Mouse (Mus musculus): ENCODE data around the gene Ergic1. TPM values are rescaled to one million over a fixed set of nuclear protein-coding genes. Genes with fewer than 3 reads are reported as not detected.

The Ergic1 gene
- polyA plus RNA-seq, 1 experiment from 2014 or later, result 89.6 TPM

DNA sequence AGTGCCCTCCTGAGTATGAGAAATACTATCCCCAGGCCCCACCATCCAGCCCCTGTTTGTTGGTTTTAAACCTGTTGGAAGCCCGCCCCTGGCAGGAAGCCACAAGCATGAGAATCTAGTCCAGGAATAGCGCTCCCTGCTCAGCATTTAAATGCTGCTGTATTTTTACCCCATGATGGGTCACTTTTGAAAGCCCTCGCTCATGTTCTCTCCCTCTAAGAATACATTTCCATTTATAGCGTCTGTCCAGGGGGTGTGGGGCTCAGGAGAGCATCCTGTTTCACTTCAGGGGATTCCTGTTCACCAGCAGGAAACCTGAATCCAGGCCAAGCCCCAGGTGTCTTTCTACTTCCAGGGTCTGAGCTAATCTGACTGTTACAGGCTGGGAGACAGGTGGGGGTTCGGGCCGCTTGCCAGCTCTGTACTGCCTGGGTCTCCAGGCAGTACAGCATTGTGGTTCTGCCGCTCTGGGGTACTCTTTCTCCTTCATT is 34.9 kb downstream of the Ergic1 start:
- H3K4me3 ChIP-seq, result no peak overlapping the region
- no peak for ATAC-seq (ENCODE audit: low FRiP score, low read depth)
- H3K36me3 ChIP-seq, result peaks cover 22% of the 10 kb centered on the region; the same call in 1 of the 2 replicates
- no peak overlapping the region for H3K27ac ChIP-seq (replicated peaks)
- 63% methylated on average over 7 of the region's 7 CpGs for WGBS
- H3K4me2 ChIP-seq (replicated peaks), result no peak overlapping the region
- H3K9ac ChIP-seq (replicated peaks), result no peak overlapping the region
- peaks cover 9% of the 10 kb centered on the region; the same call in 1 of the 2 replicates for H3K4me1 ChIP-seq
- H3K27me3 ChIP-seq, result no peaks in the 10 kb centered on the region
- no peaks in the 10 kb centered on the region for H3K9me3 ChIP-seq

DNA sequence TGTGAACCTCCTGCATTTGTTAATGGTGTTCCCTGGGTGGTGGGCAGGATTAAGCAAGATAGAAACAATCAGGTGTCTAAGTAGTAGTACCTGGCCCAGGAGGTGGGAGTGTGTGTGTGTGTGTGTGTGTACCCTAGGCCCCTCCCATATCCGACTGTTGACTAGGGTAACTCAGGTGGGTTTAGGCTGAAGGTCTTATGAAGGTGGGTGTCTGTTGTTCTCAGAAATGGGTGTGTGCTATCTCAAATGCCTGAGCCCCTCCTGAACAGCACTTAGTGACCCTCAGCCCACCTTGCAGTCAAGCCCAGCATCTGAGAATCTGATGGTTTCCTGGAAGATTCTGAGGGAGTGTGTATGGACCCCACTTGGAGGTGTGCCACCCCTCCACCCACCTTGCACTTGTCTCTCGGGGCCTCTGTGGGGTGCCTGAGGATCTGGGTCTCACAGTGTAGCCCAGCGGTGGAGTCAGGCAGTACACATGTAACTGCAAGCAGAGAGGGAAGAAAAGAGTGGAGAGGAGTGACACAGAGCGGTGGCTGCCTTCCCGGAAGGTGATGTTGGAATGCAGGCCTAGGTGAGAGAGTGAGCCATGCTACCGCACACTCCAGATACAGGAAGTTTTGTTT is 35.7 kb downstream of the Ergic1 start:
- Histone ChIP-seq H3K27me3 (no peaks in the 10 kb centered on the region), H3K4me2 (replicated peaks) (no peak overlapping the region), H3K9ac (replicated peaks) (no peak overlapping the region), H3K4me1 (peaks cover 17% of the 10 kb centered on the region), H3K36me3 (peaks cover 20% of the 10 kb centered on the region; the same call in 1 of the 2 replicates), H3K9me3 (no peaks in the 10 kb centered on the region), H3K4me3 (no peak overlapping the region), H3K27ac (replicated peaks) (no peak overlapping the region)
- 90% methylated on average over 6 of the region's 6 CpGs for WGBS
- ATAC-seq (ENCODE audit: low FRiP score, low read depth), result no peak

DNA sequence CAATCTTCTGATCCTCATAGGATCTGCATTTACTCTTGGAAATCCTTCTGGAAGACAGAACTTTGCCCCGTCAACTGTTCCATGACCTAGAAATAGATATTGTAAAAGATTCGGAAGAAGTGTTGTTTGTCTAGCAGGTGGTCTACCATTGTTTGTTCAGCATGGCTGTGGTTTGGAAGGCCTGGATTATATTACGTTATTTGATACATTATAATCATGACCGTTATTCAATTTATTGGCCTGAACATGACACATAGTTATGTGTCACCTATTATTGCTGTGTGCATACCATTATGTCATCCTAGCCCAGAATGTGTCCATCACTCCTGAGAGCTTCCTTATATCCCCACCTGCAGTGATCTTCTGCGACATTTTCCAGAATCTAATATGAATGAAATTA is 37.6 kb downstream of the Ergic1 start:
- H3K4me1 ChIP-seq, result peaks cover 26% of the 10 kb centered on the region
- no peak overlapping the region for H3K27ac ChIP-seq (replicated peaks)
- no peaks in the 10 kb centered on the region for H3K27me3 ChIP-seq
- H3K4me3 ChIP-seq, result no peak overlapping the region
- H3K4me2 ChIP-seq (replicated peaks), result no peak overlapping the region
- peaks cover 8% of the 10 kb centered on the region; the same call in 1 of the 2 replicates for H3K36me3 ChIP-seq
- H3K9ac ChIP-seq (replicated peaks), result no peak overlapping the region
- H3K9me3 ChIP-seq, result no peaks in the 10 kb centered on the region
- no peak for ATAC-seq (ENCODE audit: low FRiP score, low read depth)
- 95% methylated on average over 5 of the region's 5 CpGs for WGBS

DNA sequence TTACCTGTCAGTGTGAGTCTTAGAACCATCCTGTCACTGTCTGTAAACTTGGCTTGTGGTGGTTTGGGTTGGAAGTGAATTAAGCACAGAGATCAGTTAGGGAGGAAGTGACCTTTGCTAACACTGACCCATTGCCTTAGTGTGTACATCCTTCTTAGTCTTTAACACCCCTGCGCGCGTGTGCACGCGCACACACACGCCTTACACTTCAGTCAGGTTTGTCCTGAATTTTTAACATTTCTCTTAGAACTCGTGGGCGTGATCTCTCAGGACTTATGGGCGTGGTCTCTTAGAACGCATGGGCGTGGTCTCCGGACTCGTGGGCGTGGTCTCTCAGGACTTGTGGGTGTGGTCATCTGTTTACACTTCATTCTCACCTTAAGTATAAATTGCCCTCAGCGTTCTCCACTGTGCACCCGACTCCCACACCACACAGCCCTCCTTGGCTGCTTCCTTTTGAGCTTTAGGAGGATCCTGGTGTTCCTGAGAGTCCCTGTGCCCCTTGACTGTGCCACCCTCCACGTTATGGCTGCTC is 39.7 kb downstream of the Ergic1 start:
- Histone ChIP-seq H3K4me2 (replicated peaks) (no peak overlapping the region), H3K9ac (replicated peaks) (no peak overlapping the region), H3K9me3 (no peaks in the 10 kb centered on the region), H3K27me3 (no peaks in the 10 kb centered on the region), H3K27ac (replicated peaks) (0 out of 2 replicates have a peak overlapping the region, but pooled peaks have one; percentile 25), H3K36me3 (peaks cover 7% of the 10 kb centered on the region), H3K4me3 (no peak overlapping the region), H3K4me1 (peaks cover 24% of the 10 kb centered on the region)
- ATAC-seq (ENCODE audit: low FRiP score, low read depth), result no peak
- 74% methylated on average over 17 of the region's 17 CpGs for WGBS

DNA sequence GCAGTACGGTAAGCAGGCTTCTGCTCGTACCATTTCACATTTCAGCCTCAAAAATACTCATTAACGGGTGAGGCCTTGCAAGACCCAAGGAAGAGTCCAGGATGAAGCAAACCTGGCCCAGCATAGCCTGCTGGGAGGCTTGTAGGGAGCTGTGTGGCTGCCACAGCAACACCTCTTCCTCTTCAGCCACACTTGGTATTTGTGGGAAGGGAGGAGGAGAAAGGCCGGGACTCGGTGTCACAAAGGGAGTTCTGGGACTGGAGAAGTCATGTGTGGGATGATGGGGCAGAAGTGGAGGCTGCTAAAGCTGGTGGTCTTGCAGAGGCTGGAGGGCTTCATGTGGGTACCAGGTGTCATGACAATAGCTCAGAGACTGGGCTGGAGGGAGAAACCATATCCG is 40.2 kb downstream of the Ergic1 start:
- no peak overlapping the region for H3K4me2 ChIP-seq (replicated peaks)
- H3K9me3 ChIP-seq, result no peaks in the 10 kb centered on the region
- WGBS, result 78% methylated on average over 6 of the region's 6 CpGs
- H3K27ac ChIP-seq (replicated peaks), result 0 out of 2 replicates have a peak overlapping the region, but pooled peaks have one; percentile 25
- H3K36me3 ChIP-seq, result peaks cover 7% of the 10 kb centered on the region
- no peak for ATAC-seq (ENCODE audit: low FRiP score, low read depth)
- no peak overlapping the region for H3K4me3 ChIP-seq
- H3K9ac ChIP-seq (replicated peaks), result no peak overlapping the region
- H3K27me3 ChIP-seq, result no peaks in the 10 kb centered on the region
- H3K4me1 ChIP-seq, result peaks cover 19% of the 10 kb centered on the region

DNA sequence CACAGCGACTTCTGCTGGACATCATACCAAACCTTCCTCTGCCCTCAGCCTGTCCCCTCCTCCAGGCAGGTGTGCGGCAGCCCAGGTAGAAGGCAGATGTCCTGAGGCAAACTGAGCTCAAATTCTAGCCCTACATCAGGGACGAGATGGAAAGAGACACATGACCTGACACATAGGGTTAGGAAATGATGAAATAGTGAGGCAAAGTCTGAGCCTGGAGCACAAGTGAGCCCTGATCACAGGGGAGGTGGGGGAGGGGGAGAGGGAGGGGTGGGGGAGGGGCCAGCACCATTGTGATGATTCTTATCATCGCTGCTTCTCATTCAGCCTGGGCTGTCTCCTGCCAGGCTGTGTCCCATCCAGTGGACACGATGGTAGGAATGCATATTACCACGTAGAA is 40.6 kb downstream of the Ergic1 start:
- H3K36me3 ChIP-seq, result peaks cover 7% of the 10 kb centered on the region
- peak overlapping the region; percentile 25; the same call in 1 of the 2 replicates for H3K27ac ChIP-seq (replicated peaks)
- H3K9me3 ChIP-seq, result no peaks in the 10 kb centered on the region
- peaks cover 19% of the 10 kb centered on the region for H3K4me1 ChIP-seq
- no peak for ATAC-seq (ENCODE audit: low FRiP score, low read depth)
- H3K27me3 ChIP-seq, result no peaks in the 10 kb centered on the region
- H3K9ac ChIP-seq (replicated peaks), result 0 out of 2 replicates have a peak overlapping the region, but pooled peaks have one; percentile 16
- 54% methylated on average over 6 of the region's 6 CpGs for WGBS
- no peak overlapping the region for H3K4me2 ChIP-seq (replicated peaks)
- no peak overlapping the region for H3K4me3 ChIP-seq

DNA sequence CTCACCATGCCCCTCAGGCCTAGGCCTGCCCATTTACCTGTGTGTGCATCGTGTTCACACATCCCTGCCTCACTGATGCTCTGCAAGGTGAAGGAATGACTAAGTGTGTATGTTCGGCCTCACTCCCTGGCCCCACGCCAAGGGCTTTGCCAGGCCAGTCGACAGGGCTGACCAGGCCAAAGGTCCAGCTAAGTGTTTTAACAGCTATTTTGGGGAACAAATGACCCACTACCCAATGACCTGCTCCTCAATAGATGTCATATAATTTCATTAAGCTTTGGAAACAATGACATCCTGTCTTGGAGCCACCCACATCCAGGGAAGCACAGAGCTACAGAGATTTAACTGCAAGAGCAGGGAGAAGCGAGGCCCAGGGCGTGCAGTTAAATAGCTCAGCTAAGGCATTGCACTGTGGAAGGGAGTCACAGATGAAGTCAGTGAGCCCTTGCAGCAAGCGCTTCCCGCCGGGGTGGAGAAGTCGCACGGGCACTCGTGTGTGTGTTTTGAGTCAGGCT is 41.1 kb downstream of the Ergic1 start:
- H3K4me3 ChIP-seq, result no peak overlapping the region
- peaks cover 19% of the 10 kb centered on the region for H3K4me1 ChIP-seq
- peak overlapping the region; percentile 17; the same call in 1 of the 2 replicates for H3K27ac ChIP-seq (replicated peaks)
- ATAC-seq (ENCODE audit: low FRiP score, low read depth), result no peak
- H3K9ac ChIP-seq (replicated peaks), result 0 out of 2 replicates have a peak overlapping the region, but pooled peaks have one; percentile 16
- no peaks in the 10 kb centered on the region for H3K9me3 ChIP-seq
- peaks cover 7% of the 10 kb centered on the region for H3K36me3 ChIP-seq
- H3K27me3 ChIP-seq, result no peaks in the 10 kb centered on the region
- no peak overlapping the region for H3K4me2 ChIP-seq (replicated peaks)
- WGBS, result 73% methylated on average over 12 of the region's 12 CpGs

DNA sequence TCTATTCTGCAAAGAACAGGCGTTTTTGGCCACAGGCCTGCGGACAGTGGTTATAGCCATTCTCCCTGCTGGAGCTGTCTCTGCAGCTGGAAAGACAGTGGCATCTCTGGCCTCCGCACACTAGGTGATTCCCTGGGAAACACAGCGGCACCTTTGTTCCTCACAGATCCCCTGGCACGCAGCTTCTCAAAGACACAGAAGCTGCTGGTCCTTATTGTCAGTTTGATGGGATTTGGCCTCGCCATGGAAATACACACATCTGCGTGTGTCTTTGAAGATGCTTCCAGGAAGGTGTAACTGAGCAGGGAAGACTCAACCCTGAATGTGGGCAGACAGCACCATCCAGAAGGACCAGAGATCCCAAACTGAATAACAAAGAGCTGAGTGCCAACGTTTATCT is 42.0 kb downstream of the Ergic1 start:
- Histone ChIP-seq H3K36me3 (peaks cover 8% of the 10 kb centered on the region), H3K4me3 (no peak overlapping the region), H3K4me1 (peaks cover 19% of the 10 kb centered on the region), H3K27ac (replicated peaks) (0 out of 2 replicates have a peak overlapping the region, but pooled peaks have one; percentile 17), H3K4me2 (replicated peaks) (no peak overlapping the region), H3K27me3 (no peaks in the 10 kb centered on the region), H3K9me3 (no peaks in the 10 kb centered on the region), H3K9ac (replicated peaks) (no peak overlapping the region)
- ATAC-seq (ENCODE audit: low FRiP score, low read depth), result no peak
- WGBS, result 85% methylated on average over 8 of the region's 8 CpGs

DNA sequence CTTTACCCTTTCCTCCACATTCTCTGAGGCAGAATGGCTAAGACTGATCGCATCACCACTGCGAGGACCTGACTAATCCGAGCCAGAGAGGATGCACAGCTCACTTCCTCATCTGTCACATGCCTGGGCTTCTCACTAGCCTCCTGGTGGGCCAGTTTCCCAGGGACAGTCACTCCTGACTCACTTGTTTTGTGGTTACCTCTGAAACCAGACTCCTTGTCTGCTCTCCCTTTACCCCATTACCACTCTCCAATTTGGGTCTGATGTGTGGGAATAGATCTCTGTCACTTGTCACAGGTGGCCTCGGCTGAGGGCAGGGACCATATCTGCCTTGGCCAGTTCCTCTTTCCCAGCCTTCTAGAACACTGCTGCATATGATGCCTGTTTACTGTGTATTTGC is 44.3 kb downstream of the Ergic1 start:
- H3K4me2 ChIP-seq (replicated peaks), result no peak overlapping the region
- no peaks in the 10 kb centered on the region for H3K9me3 ChIP-seq
- peaks cover 29% of the 10 kb centered on the region for H3K36me3 ChIP-seq
- no peak overlapping the region for H3K9ac ChIP-seq (replicated peaks)
- no peak overlapping the region for H3K4me3 ChIP-seq
- 93% methylated on average over 4 of the region's 4 CpGs for WGBS
- ATAC-seq (ENCODE audit: low FRiP score, low read depth), result no peak
- H3K4me1 ChIP-seq, result peaks cover 19% of the 10 kb centered on the region
- H3K27ac ChIP-seq (replicated peaks), result no peak overlapping the region
- H3K27me3 ChIP-seq, result no peaks in the 10 kb centered on the region

DNA sequence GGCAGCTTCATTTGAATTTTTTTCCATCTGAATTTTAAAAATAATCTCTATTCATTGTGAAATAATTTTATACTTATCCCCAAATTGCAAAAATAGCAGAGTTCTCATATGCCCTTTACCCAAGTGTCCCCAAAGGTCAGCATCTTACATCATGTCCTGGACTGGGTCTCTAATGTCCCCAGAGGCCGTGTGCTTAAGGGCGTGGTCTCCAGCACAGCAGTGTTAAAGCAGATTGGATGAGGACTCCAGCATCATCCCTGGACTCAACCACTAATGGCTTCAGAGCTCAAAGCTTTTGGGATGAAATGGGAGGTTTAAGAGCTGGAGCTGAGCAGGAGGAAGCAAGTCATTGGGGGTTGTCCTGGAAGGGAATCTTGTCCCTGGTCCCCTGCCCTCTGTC is 45.2 kb downstream of the Ergic1 start:
- ATAC-seq (ENCODE audit: low FRiP score, low read depth), result no peak
- peaks cover 36% of the 10 kb centered on the region for H3K36me3 ChIP-seq
- WGBS, result 85% methylated on average over 2 of the region's 2 CpGs

DNA sequence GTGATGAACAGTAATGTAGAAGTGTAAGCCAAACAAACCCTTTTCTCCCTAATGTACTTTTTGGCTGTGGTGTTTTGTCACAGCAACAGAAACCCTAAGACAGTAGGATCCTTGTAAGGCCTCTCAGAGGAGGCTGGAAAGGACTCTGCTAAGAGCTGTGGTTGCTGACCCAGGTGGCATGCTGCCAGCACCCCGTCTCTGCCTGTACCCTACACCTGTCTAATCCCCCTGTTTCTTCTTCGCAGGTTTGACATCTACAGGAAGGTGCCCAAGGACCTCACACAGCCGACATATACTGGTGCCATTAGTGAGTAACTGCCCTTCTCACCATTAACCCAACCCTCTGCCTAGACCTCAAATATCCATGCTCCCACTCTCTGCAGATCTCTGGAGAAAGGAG is 47.1 kb downstream of the Ergic1 start:
- Histone ChIP-seq H3K4me2 (replicated peaks) (no peak overlapping the region), H3K9ac (replicated peaks) (no peak overlapping the region), H3K4me1 (0 out of 2 replicates have a peak, but pooled peaks cover under 1% of the 10 kb centered on the region), H3K27me3 (no peaks in the 10 kb centered on the region), H3K27ac (replicated peaks) (no peak overlapping the region), H3K9me3 (no peaks in the 10 kb centered on the region), H3K4me3 (no peak overlapping the region), H3K36me3 (peaks cover 45% of the 10 kb centered on the region)
- WGBS, result 92% methylated on average over 3 of the region's 3 CpGs
- ATAC-seq (ENCODE audit: low FRiP score, low read depth), result no peak

More for the DNA sequence above, 45.2 kb downstream of the Ergic1 start:
- H3K4me1 ChIP-seq, result peaks cover 14% of the 10 kb centered on the region
- no peak overlapping the region for H3K9ac ChIP-seq (replicated peaks)
- H3K4me3 ChIP-seq, result no peak overlapping the region
- no peak overlapping the region for H3K4me2 ChIP-seq (replicated peaks)
- no peak overlapping the region for H3K27ac ChIP-seq (replicated peaks)
- H3K9me3 ChIP-seq, result no peaks in the 10 kb centered on the region
- H3K27me3 ChIP-seq, result no peaks in the 10 kb centered on the region

DNA sequence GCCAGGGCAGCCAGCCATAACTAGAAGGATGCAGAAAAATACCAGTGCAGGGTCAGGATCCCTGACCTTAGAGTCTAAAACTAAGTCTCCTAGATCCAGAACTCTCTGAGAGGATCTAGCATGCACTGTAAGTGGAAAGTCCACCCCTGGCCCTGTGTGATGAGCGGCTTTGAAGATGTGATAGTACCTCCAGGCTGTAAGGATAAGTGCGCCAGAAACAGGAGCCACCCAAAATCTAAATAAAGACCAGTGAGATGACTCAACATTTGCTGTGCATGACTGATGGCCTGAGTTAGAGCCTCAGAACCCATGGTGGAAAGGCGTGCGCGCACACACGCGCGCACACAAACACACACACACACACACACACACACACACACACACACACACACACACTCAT is 47.6 kb downstream of the Ergic1 start:
- Histone ChIP-seq H3K4me1 (no peaks in the 10 kb centered on the region), H3K4me2 (replicated peaks) (no peak overlapping the region), H3K9ac (replicated peaks) (no peak overlapping the region), H3K4me3 (no peak overlapping the region), H3K27me3 (no peaks in the 10 kb centered on the region), H3K27ac (replicated peaks) (no peak overlapping the region), H3K36me3 (peaks cover 49% of the 10 kb centered on the region), H3K9me3 (no peaks in the 10 kb centered on the region)
- ATAC-seq (ENCODE audit: low FRiP score, low read depth), result no peak
- 97% methylated on average over 8 of the region's 8 CpGs for WGBS
